Mouse (Mus musculus) CD8-positive naive resting alpha-beta T cell, adult 2 months (primary cell): ENCODE data around the gene Krt88.

Experiments
- DNase-seq, 2 experiments: peaks; one replicate each; pipeline ENCODE4 v3.0.0; 2022; ENCODE audit warnings: low read depth in 2 of 2, low spot score in 2 of 2

Krt88 gene

GRCm38 (mm10) chr15:101447444-101447843, at the start of gene Krt88:
Gene Krt88 (plus strand): TSS chr15:101447744.
- no peak for DNase-seq

DNA sequence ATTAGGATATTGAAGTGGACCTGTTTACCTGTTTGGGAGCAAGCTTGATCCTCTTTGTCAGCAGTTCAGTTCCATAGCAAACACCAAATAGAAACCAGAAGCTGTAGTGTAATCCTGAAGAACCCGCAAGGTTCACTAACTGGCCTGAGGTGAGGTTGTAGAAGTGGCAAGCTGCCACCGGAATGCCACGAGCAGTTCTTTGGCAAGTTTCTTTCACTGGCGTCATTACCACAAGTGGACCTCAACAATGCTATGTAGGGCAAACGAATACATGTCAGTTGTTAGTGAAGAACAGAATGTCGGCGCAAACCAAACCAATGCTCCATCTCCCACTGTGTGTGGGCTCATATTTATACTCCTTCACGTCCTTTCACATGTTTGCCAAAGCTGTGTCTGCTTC, 49.3 kb upstream of the Krt88 start:
- DNase-seq, result no peak

DNA sequence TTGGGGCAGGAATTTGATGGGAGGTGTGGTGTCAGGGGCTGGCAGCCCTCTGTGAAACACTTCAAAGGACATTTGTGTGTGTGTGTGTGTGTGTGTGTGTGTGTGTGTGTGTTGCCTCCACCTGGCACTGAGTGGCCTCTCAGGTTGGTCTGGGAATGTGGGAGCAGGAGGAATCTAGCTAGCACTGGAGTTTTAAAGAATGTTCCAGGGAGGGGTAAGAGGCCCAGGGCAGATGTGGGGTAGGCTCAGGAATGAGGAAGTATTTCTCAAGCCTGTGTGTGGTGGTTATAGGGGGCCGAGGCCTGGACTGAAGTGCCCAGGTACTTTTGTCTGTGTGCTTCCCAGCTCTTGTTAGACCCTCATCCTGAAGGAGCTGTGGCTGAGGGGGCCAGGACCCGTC, 36.8 kb upstream of the Krt88 start, which contains the start of gene Krt7:
Gene Krt7, plus strand, starts transcription at position 269 of the 400 bp plus-strand sequence.
- DNase-seq, result no peak

DNA sequence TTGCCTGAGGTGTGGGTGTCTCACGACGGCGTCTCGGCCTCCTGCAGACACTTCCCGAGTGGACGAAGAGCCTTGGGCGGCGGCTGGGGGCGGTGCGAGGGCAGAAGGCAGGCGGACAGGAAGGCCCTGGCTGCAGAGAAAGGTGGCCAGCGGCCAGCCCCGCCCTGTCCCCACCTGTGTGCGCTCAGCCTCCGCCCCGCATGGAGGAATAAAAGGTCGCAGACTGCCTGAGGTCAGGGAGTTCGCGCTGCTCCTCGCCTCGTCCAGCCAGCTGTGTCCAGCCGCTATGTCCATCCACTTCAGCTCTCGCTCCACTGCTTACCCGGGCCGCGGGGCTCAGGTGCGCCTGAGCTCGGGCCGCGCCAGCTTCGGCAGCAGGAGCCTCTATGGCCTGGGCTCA, 35.4 kb upstream of the Krt88 start:
- DNase-seq, result no peak

GRCm38 (mm10) chr15:101413916-101414635, 33.5 kb upstream of the Krt88 start:
- DNase-seq, result no peak

- no peak for DNase-seq
Measured at GRCm38 (mm10) chr15:101414807-101415565, 32.6 kb upstream of the Krt88 start.

GRCm38 (mm10) chr15:101418950-101419349, 28.6 kb upstream of the Krt88 start:
- no peak for DNase-seq

- no peak for DNase-seq
Measured at GRCm38 (mm10) chr15:101420903-101421302, 26.6 kb upstream of the Krt88 start.

DNA sequence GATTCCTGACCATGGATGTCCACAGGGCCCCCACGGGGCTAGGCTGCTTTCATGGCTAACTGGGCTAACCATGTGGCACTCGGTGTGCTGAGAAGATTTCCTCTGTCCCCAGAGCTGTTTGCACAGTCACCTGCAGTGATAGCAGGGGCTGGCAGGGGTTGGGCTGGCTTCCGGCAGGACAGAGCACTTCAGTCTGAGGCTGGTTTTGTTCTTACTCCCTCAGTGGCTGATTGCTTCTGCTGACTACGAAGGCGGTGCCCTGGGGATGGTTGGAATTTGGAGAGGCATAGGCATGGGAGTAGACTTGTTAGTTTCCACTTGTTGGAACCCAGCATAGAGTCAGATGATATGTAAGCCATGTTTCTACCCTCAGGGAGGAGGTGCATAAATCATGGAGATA, 22.6 kb upstream of the Krt88 start:
- DNase-seq, result no peak

DNA sequence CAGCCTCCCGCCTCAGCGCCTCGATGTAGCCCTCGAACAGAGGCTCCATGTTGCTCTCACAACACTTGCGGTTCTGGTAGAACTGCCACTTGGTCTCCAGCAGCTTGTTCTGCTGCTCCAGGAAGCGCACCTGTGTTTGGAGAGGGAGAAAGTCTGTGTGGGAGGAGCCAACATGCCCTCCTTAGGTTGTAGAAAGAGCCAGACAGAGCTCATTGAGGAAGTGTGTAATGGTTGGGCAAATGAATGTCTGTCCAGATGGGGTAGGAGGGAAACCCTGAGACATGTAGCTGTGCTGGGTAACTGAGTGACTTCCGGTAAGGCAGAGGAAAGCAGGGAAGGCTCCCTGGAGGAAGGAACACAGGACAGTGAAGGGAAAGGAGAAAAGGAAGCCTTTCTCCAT, 10.9 kb upstream of the Krt88 start:
- DNase-seq, result no peak

DNA sequence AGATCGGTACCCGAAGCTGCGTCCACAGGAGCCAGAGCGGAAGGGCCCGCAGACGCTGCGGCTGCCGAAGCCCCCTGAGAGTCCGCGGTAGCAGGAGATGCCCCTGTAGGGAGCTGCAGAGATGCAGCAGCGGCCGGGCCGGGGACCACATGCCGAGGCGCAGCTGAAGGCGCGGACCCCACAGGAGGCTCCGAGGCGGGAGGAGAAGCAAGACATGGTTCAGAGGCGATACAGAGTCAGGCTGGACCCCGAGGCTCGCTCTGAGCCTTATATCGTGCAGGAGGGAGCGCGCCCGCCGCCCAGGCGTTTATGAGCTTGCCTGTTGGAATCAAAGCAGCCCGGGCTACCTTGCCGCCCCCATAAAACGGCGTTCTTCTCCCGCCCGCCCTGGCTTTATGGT, 9.0 kb upstream of the Krt88 start, which contains the start of gene Krt87:
Gene Krt87, minus strand, starts transcription at position 250 of the 400 bp plus-strand sequence.
- no peak for DNase-seq

DNA sequence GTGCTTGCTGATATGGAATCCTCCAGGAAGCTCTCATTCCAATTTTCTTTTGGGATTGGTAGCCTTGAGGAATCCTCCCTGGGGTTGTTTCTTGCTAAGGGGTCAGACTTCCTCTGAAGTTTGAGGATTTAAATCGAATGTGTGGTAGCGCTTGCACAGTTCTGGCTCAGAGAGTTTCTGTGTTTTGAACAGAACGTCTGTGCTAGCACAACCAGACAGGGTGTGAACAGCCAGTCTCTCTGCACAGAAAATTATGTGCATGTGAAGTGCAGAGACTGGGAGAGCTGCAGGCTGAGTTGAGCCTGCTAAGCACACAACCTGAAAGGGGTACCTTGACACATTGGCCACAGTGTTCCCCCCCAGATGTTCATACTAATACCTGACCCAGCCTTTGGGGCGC, 6.7 kb upstream of the Krt88 start:
- DNase-seq, result no peak

DNA sequence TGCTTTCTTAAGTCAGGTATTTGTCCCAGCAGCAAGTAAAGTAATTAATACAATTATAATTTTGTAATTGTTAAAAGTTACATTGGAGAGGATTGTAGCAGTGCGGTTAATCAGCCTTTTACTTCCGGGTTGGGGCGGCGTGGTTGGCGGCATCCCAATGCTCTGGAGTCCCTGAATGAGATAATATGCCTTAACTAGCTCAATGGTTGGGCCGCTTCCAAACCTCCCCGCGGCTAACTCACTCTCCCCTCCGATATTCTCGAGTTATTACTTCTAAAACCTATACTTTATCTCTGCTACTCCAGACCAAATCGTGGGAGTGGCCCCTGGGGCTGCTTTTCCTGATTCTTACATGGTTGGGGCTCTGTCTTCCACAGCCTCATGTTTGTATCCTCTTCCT, 972 bp upstream of the Krt88 start:
- DNase-seq, result no peak

GRCm38 (mm10) chr15:101453093-101453736, 5.7 kb downstream of the Krt88 start:
- DNase-seq, result peak in 1 of 2 experiments; percentile 5

DNA sequence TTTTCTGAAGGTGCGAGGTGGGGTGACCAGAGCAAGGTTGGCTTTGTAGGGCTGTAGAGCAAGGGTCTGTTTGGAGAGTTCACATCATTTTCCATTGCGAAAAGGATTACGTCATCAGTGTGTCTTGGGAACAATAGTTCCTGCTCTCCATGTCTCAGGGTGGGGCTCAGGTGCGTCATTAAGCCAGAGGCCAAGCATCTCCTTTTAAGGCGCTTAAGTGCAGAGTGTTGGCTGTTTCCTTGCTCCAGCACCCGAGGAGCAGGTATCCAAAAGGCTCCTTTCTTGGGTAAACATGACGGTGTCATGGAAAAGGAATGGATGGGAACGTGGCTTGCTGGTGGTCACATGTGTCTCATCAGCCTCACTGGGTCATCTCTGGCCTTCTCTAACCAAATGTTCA, 7.2 kb downstream of the Krt88 start:
- DNase-seq, result no peak

DNA sequence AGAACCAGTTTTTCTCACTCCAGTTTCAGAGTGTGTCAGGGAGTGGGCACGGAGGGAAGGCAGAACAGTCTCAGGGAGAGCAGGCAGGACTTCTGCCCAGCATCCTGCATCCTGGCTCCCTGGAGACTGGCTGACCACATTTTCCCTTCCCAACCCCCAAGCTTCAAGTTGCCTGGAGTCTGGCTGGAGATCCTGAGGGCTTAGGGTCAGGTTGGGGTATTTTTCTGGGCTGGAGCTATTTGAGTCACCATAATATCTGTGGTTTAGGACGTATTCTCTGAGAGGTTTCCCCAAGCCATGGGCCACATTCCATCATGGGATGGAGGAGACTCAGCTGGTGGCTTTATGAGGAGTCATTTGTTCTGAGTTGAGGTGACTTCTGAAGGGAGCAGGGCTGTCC, 7.7 kb downstream of the Krt88 start:
- DNase-seq, result no peak

- no peak for DNase-seq
Measured at GRCm38 (mm10) chr15:101455891-101456290, 8.3 kb downstream of the Krt88 start.

DNA sequence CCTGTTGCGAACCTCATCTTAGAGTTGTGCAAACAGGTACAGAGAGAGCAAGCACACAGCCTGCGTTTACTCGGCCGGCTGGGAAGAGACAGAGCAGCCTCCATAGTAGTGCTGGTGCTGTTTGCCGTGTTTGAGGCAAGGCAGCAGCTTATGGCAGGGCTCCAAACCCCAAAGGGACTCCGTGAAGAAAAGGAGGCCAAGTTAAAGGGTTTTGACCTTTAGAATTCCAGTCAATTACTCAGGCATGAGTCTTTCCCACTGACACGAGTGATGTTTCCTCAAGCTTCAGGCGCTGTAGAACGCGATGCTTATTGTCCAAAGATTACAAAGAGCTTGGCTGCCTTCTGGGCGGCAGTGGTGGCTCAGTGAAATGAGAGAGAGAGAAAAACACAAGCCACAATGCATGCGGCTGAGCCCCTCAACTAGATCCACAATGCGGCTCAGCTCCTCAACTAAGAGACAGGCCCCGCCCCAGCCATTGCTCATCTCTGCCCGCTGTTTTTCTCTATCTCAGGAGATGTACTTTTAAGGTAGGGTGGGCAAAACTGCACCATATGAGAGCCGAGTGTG, 10.9 kb downstream of the Krt88 start:
- no peak for DNase-seq

GRCm38 (mm10) chr15:101459283-101459682, 11.7 kb downstream of the Krt88 start:
- DNase-seq, result no peak

DNA sequence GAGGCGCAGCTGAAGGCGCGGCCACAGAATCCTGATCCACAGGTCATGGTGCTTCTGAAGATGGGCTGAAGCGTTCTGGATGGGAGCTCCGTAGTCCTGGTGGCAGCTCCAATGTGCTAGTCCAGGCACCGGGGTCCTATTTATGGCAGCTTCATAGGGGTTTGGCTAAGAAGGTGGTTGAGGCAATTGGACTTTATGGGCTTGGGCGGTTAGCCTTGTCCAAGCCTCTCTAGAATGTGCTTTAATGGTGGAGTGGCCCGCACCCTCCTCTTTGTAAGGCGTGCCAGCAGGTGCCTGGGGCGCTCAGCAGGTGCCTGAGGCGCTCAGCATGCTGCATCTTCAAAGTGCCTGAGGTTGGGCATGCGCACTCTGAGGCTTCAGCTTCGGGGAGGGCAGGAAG, 16.1 kb downstream of the Krt88 start, which contains the start of gene Krt81:
Gene Krt81, minus strand, starts transcription at position 101 of the 400 bp plus-strand sequence.
- DNase-seq, result no peak

GRCm38 (mm10) chr15:101469093-101469492, 21.5 kb downstream of the Krt88 start:
- no peak for DNase-seq
